15 mouse cellular contexts compared by ENCODE assay signal in genomic region chr5:119676245-119676644, GRCm38 (mm10). TPM values are rescaled to one million over a fixed set of nuclear protein-coding genes. Genes with fewer than 3 reads are reported as not detected.
A peak's percentile ranks its signal among the peaks of the same experiment; 100 is the strongest.
DNase-seq lines count a peak whose midpoint lies in the region; ATAC-seq lines count a peak whose summit lies in the region.
"Had no signal": no experiment of that assay in that cellular context is flagged by ENCODE, and none has a peak within 500 bp of the region (broad histone marks: within the 10 kb centered on the region; RNA-seq: fewer than 3 reads in every experiment).

No protein-coding gene starts in this region.

- peaks cover 95% of the 10 kb centered on the region for H3K27me3 ChIP-seq in kidney, embryonic 15.5 days
- H3K27me3 ChIP-seq in embryonic facial prominence, embryonic 13.5 days = peaks cover 47% of the 10 kb centered on the region
- peaks cover 88% of the 10 kb centered on the region for H3K27me3 ChIP-seq in liver, embryonic 13.5 days

- 43% methylated on average over 2 of the region's 2 CpGs for WGBS in kidney, embryonic 15.5 days
- WGBS in embryonic facial prominence, embryonic 13.5 days = 30% methylated on average over 2 of the region's 2 CpGs
- WGBS in liver, embryonic 13.5 days (ENCODE audit: insufficient replicate concordance) = 22% methylated on average over 2 of the region's 2 CpGs

- ATAC-seq in kidney, embryonic 15.5 days (replicated peaks; ENCODE audit: low FRiP score) = no peak
- ATAC-seq in embryonic facial prominence, embryonic 13.5 days (ENCODE audit: insufficient number of reproducible peaks, insufficient read depth, low FRiP score, low TSS enrichment, low read depth) = no peak
- no peak for ATAC-seq in liver, embryonic 13.5 days (ENCODE audit: low read depth)
- no peak for ATAC-seq in granulocyte monocyte progenitor cell, adult 5-6 weeks (replicated peaks; ENCODE audit: poor library complexity, severe bottlenecking)
- ATAC-seq: midbrain, embryonic 13.5 days had no signal

- H3K9me3 ChIP-seq in kidney, embryonic 15.5 days (replicated peaks) = no peaks in the 10 kb centered on the region
- no peaks in the 10 kb centered on the region for H3K9me3 ChIP-seq in embryonic facial prominence, embryonic 13.5 days
- no peaks in the 10 kb centered on the region for H3K9me3 ChIP-seq in liver, embryonic 13.5 days (replicated peaks)
- H3K9me3 ChIP-seq: forebrain, embryonic 12.5 days; hindbrain, embryonic 12.5 days; midbrain, embryonic 13.5 days; neural tube, embryonic 12.5 days had no signal

- H3K4me3 ChIP-seq in kidney, embryonic 15.5 days (replicated peaks) = peak overlapping the region; percentile 51
- peak overlapping the region; percentile 75 for H3K4me3 ChIP-seq in embryonic facial prominence, embryonic 13.5 days
- no peak overlapping the region for H3K4me3 ChIP-seq in liver, embryonic 13.5 days (replicated peaks)
- H3K4me3 ChIP-seq: forebrain, embryonic 12.5 days; hindbrain, embryonic 12.5 days; midbrain, embryonic 13.5 days; neural tube, embryonic 12.5 days had no signal

- H3K4me1 ChIP-seq in kidney, embryonic 15.5 days = peaks cover 28% of the 10 kb centered on the region
- H3K4me1 ChIP-seq in embryonic facial prominence, embryonic 13.5 days = peaks cover 35% of the 10 kb centered on the region
- H3K4me1 ChIP-seq in liver, embryonic 13.5 days (replicated peaks) = no peaks in the 10 kb centered on the region; the same call in 1 of the 2 replicates

- peaks cover 18% of the 10 kb centered on the region for H3K36me3 ChIP-seq in kidney, embryonic 15.5 days
- peaks cover 45% of the 10 kb centered on the region for H3K36me3 ChIP-seq in embryonic facial prominence, embryonic 13.5 days
- 0 out of 2 replicates have a peak, but pooled peaks cover 2% of the 10 kb centered on the region for H3K36me3 ChIP-seq in liver, embryonic 13.5 days
- H3K36me3 ChIP-seq: forebrain, embryonic 12.5 days; hindbrain, embryonic 12.5 days; midbrain, embryonic 13.5 days; neural tube, embryonic 12.5 days had no signal

- H3K27ac ChIP-seq in kidney, embryonic 15.5 days = peak overlapping the region; percentile 98; the same call in 1 of the 2 replicates
- peak overlapping the region; percentile 100 for H3K27ac ChIP-seq in embryonic facial prominence, embryonic 13.5 days
- H3K27ac ChIP-seq in liver, embryonic 13.5 days = no peak overlapping the region
- H3K27ac ChIP-seq: forebrain, embryonic 12.5 days; hindbrain, embryonic 12.5 days; midbrain, embryonic 13.5 days; neural tube, embryonic 12.5 days had no signal

- peak; percentile 53 to 82 for DNase-seq in adrenal gland, adult (ENCODE audit: inconsistent age in 2 of 2, low spot score in 1 of 2)
- DNase-seq in adrenal gland, adult 8-10 months = no peak
- no peak for DNase-seq in kidney, adult 8-10 months
- DNase-seq in liver, embryonic 13.5 days = no peak
- no peak for DNase-seq in ovary, postnatal 14 days (ENCODE audit: low spot score)
- DNase-seq: gastrocnemius, postnatal 25 days; right cerebral cortex, adult 18-20 months; thymus, postnatal 4 days had no signal

- peak overlapping the region; percentile 84 for H3K4me2 ChIP-seq in kidney, embryonic 15.5 days
- peak overlapping the region; percentile 79 for H3K4me2 ChIP-seq in embryonic facial prominence, embryonic 13.5 days
- 0 out of 2 replicates have a peak overlapping the region, but pooled peaks have one; percentile 48 for H3K4me2 ChIP-seq in liver, embryonic 13.5 days
- H3K4me2 ChIP-seq: forebrain, embryonic 12.5 days; hindbrain, embryonic 12.5 days; midbrain, embryonic 13.5 days; neural tube, embryonic 12.5 days had no signal

- H3K9ac ChIP-seq in kidney, embryonic 15.5 days = peak overlapping the region; percentile 58
- H3K9ac ChIP-seq in embryonic facial prominence, embryonic 13.5 days = peak overlapping the region; percentile 99
- no peak overlapping the region for H3K9ac ChIP-seq in liver, embryonic 13.5 days
- H3K9ac ChIP-seq: forebrain, embryonic 12.5 days; hindbrain, embryonic 12.5 days; midbrain, embryonic 13.5 days; neural tube, embryonic 12.5 days had no signal

RNA-seq across cellular contexts. Expression of gene Tbx3, which starts 5.8 kb away (rescaled TPM):
- 100 to 1,000 TPM; 299 to 549 (median 400) TPM for total RNA-seq in adrenal gland, adult 8-10 months (2022)
- polyA plus RNA-seq in kidney, embryonic 15.5 days (2015; fragmentation: Nextera tagmentation; extraction: Ambion mirVana) = 51.1 and 54.4 TPM in 2 replicates
- 63.4 and 67.0 TPM in 2 replicates for polyA plus RNA-seq in embryonic facial prominence, embryonic 13.5 days (2015; fragmentation: Nextera tagmentation; extraction: Ambion mirVana)
- 4.1 and 6.1 TPM in 2 replicates for polyA plus RNA-seq in liver, embryonic 13.5 days (2015; fragmentation: Nextera tagmentation; extraction: Ambion mirVana)
- not detected in 2 replicates for total RNA-seq in granulocyte monocyte progenitor cell, adult 5-6 weeks (2014; fragmentation: Nextera tagmentation)
- total RNA-seq in granulocyte monocyte progenitor cell, adult 5-6 weeks (2017) = not detected in 2 replicates

Comparison
In these comparisons a context has a peak if more than half of its experiments do, and no peak if none do; other contexts are left out.
1. DNase-seq: peak in adrenal gland, adult (2 of 2); none in adrenal gland, adult 8-10 months (single experiment), kidney, adult 8-10 months (0 of 2), liver, embryonic 13.5 days (single experiment) and ovary, postnatal 14 days (single experiment).
2. Peak in every context shown above with its lines, with median percentiles within 50 percentile points of each other: H3K4me2 ChIP-seq.